Mouse (Mus musculus) midbrain, embryonic 14.5 days (tissue): ENCODE data around the gene Bhlhe23. TPM values are rescaled to one million over a fixed set of nuclear protein-coding genes. Genes with fewer than 3 reads are reported as not detected.

Source experiments
- ATAC-seq: fragments of 200-750 bp; cut with Nextera tagmentation; 2 replicates; pipeline ENCODE4 v1.8.0; 2017; ENCODE audit warnings: moderate number of reproducible peaks, moderate library complexity; ENCODE audit not compliant: low FRiP score, low TSS enrichment
- DNase-seq: peaks from one replicate; pipeline ENCODE4 v3.0.0-alpha.2; 2015
- H3K27ac ChIP-seq: fragments of 300-500 bp; sonication (generic); replicated peaks from 2 replicates; pipeline ENCODE4 v1.5.1; 2014; ENCODE audit warnings: mild to moderate bottlenecking, low read depth, low read length, moderate library complexity
- H3K27me3 ChIP-seq: fragments of 300-500 bp; sonication (generic); 2 replicates; pipeline ENCODE4 v1.6.1; 2014; ENCODE audit warnings: low read length, control low read depth, mixed read lengths; ENCODE audit not compliant: control insufficient read depth, insufficient read depth
- H3K36me3 ChIP-seq: fragments of 300-500 bp; sonication (generic); 2 replicates; pipeline ENCODE4 v1.6.1; 2014; ENCODE audit warnings: low read length, control low read depth; ENCODE audit not compliant: control insufficient read depth, insufficient read depth
- H3K4me1 ChIP-seq: fragments of 300-500 bp; sonication (generic); 2 replicates; pipeline ENCODE4 v1.6.1; 2014; ENCODE audit warnings: mild to moderate bottlenecking, antibody characterized with exemption, low read length, control low read depth; ENCODE audit not compliant: control insufficient read depth, insufficient read depth
- H3K4me2 ChIP-seq: fragments of 300-500 bp; sonication (generic); 2 replicates; pipeline ENCODE4 v1.6.1; 2014; ENCODE audit warnings: mild to moderate bottlenecking, low read length, moderate library complexity
- H3K4me3 ChIP-seq: fragments of 300-500 bp; sonication (generic); replicated peaks from 2 replicates; pipeline ENCODE4 v1.5.1; 2014; ENCODE audit warnings: low read depth, low read length
- H3K9ac ChIP-seq: fragments of 300-500 bp; sonication (generic); replicated peaks from 2 replicates; pipeline ENCODE4 v1.6.1; 2014; ENCODE audit warnings: mild to moderate bottlenecking, low read length, moderate library complexity
- H3K9me3 ChIP-seq: fragments of 300-500 bp; sonication (generic); 2 replicates; pipeline ENCODE4 v1.6.1; 2016; ENCODE audit warnings: low read length, control low read depth, mixed read lengths; ENCODE audit not compliant: control insufficient read depth
- WGBS: fragments of 180-500 bp; shearing (Covaris S2); extraction: QIAGEN DNeasy Blood & Tissue Kit; methylation state at CpG from one replicate; pipeline ENCODE4 v1.1.7; 2014; 5-methylcytosine and 5-hydroxymethylcytosine counted together
- polyA plus RNA-seq: library from polyadenylated mRNA; unstranded; fragments of >200 nt; fragmentation: Nextera tagmentation; extraction: Ambion mirVana; gene quantifications from 2 replicates; pipeline ENCODE4 v1.2.1, GENCODE M21; 2014

The Bhlhe23 gene
- polyA plus RNA-seq, 1 experiment from 2014 or later = 20.1 TPM

DNA sequence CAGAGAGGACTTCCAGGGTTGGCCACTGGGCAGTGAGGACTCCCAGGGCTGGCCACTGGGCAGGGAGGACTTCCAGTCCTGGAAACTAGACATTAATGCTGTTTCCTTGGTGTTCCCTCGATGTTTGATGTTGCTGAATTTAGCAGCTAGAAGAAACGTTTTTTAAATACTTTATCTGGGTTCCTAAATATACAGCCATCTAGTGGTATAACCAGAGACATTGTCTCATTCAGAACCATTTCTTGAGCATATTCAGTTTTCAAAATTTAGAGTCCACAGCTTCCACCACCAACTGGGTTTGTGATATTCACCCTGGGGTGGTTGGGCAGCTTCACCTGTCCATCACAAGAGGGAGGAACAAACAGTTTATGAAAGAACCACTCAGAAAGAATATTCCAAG lies 34.3 kb upstream of the Bhlhe23 start:
- no peak overlapping the region for H3K4me3 ChIP-seq
- no peaks in the 10 kb centered on the region; the same call in 1 of the 2 replicates for H3K4me1 ChIP-seq
- H3K27me3 ChIP-seq = no peaks in the 10 kb centered on the region
- no peak overlapping the region for H3K27ac ChIP-seq
- no peak overlapping the region for H3K4me2 ChIP-seq
- H3K9ac ChIP-seq = no peak overlapping the region
- H3K36me3 ChIP-seq = no peaks in the 10 kb centered on the region
- DNase-seq = no peak
- no peak for ATAC-seq
- 69% methylated on average over 2 of the region's 2 CpGs for WGBS
- no peaks in the 10 kb centered on the region for H3K9me3 ChIP-seq

DNA sequence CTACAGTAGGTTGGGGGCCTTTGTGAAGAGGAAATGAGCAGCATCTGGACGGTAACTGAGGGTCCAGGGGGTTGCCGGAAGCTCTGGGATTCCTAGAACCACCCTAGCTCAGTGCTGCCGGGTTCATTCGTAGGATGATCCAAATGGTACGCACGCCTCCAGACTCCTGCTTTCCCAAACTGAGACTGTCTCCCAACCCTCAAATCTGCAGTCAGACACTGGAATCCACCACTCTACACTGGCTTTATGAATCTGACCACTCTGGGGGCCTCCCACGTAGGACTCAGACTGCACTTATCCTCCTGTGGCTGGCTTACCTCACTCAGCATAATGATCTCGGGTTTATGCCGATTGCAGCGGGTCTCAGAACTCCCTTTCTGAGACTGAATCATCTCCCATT lies 32.8 kb upstream of the Bhlhe23 start:
- H3K27ac ChIP-seq = no peak overlapping the region
- no peaks in the 10 kb centered on the region for H3K36me3 ChIP-seq
- H3K4me1 ChIP-seq = no peaks in the 10 kb centered on the region; the same call in 1 of the 2 replicates
- no peak overlapping the region for H3K4me3 ChIP-seq
- no peak overlapping the region for H3K4me2 ChIP-seq
- H3K27me3 ChIP-seq = no peaks in the 10 kb centered on the region
- no peaks in the 10 kb centered on the region for H3K9me3 ChIP-seq
- WGBS = 72% methylated on average over 10 of the region's 10 CpGs
- ATAC-seq (no peak), DNase-seq (no peak)
- H3K9ac ChIP-seq = no peak overlapping the region

- peak; percentile 82 for DNase-seq
- Histone ChIP-seq H3K27ac (no peak overlapping the region), H3K36me3 (no peaks in the 10 kb centered on the region), H3K9me3 (no peaks in the 10 kb centered on the region), H3K4me1 (no peaks in the 10 kb centered on the region; the same call in 1 of the 2 replicates), H3K4me2 (no peak overlapping the region), H3K27me3 (no peaks in the 10 kb centered on the region), H3K9ac (no peak overlapping the region), H3K4me3 (no peak overlapping the region)
- peak; percentile 50; the same call in 1 of the 2 replicates for ATAC-seq
- 38% methylated on average over 1 of the region's 1 CpGs for WGBS
Observed at GRCm38 (mm10) chr2:180805966-180806365, 29.3 kb upstream of the Bhlhe23 start.

- H3K4me1 ChIP-seq = no peaks in the 10 kb centered on the region
- H3K9ac ChIP-seq = no peak overlapping the region
- H3K27ac ChIP-seq = no peak overlapping the region
- H3K4me3 ChIP-seq = no peak overlapping the region
- no peaks in the 10 kb centered on the region for H3K9me3 ChIP-seq
- ATAC-seq (no peak), DNase-seq (peak; percentile 28)
- no peaks in the 10 kb centered on the region for H3K36me3 ChIP-seq
- WGBS = 62% methylated on average over 4 of the region's 4 CpGs
- no peaks in the 10 kb centered on the region for H3K27me3 ChIP-seq
- H3K4me2 ChIP-seq = no peak overlapping the region
Observed at GRCm38 (mm10) chr2:180796008-180796407, 19.3 kb upstream of the Bhlhe23 start.

DNA sequence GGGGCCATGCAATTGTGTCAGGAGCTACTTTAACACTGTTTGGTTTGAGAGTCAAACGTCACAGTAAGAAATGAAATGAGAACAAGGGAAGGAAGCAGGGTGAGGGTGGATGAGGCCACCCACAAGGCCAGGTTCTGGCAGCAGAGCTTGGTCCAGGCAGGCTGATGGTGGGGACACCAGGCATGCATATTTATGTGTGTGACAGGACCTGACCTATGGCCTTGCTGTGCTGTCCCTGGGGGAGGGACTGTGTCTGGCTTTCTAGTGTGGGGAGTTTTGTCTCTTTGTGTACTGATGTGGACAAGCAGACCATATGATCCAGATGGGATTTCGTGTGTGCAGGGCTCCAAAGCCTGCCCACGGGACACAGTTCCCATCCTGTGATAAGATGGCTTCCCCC lies 18.9 kb upstream of the Bhlhe23 start:
- 42% methylated on average over 3 of the region's 3 CpGs for WGBS
- Histone ChIP-seq H3K4me1 (no peaks in the 10 kb centered on the region), H3K9ac (no peak overlapping the region), H3K9me3 (no peaks in the 10 kb centered on the region), H3K36me3 (no peaks in the 10 kb centered on the region), H3K27me3 (no peaks in the 10 kb centered on the region), H3K27ac (no peak overlapping the region), H3K4me3 (no peak overlapping the region), H3K4me2 (no peak overlapping the region)
- no peak for DNase-seq
- ATAC-seq = no peak

DNA sequence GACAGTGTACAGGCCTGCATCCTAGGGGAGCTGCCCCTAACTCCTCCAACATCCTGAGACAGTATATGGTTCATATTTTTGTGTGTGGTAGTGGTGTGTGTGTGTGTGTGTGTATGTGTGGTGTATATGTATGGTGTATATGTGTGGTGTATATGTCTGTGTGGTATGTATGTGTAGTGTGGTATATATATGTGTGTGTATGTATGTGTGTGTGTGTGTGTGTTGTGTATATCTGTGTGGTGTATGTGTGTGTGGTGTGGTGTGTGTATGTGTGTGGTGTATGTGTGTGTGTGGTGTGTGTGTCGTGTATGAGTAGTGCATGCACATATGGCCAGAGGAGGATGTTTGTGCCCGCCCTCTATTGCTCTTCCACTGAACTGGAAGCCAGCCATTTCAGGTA lies 17.7 kb upstream of the Bhlhe23 start:
- no peak overlapping the region for H3K4me2 ChIP-seq
- peaks cover 3% of the 10 kb centered on the region; the same call in 1 of the 2 replicates for H3K4me1 ChIP-seq
- H3K27me3 ChIP-seq = no peaks in the 10 kb centered on the region
- no peak for DNase-seq
- no peak for ATAC-seq
- no peak overlapping the region for H3K4me3 ChIP-seq
- no peak overlapping the region for H3K9ac ChIP-seq
- H3K27ac ChIP-seq = no peak overlapping the region
- H3K36me3 ChIP-seq = no peaks in the 10 kb centered on the region
- 82% methylated on average over 2 of the region's 2 CpGs for WGBS
- H3K9me3 ChIP-seq = no peaks in the 10 kb centered on the region

DNA sequence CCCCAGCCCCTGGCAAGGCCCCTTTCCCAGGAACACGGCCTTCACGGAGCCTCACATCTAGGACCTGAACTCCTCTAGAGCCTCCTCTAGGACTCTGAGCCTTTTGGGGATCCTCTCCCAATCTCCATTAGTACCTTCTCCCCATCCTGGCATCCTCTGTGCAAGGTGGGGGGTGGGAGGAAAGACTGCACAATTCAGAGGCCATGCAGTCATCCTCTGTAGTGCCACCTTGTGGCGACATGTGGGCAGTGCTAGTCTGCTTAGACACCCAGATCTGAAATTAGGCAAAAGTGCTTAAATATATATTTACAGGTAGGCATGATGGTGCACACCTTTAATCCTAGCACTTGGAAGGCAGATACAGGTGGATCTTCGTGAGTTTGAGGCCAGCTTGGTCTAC lies 15.0 kb upstream of the Bhlhe23 start:
- Histone ChIP-seq H3K27ac (no peak overlapping the region), H3K9me3 (no peaks in the 10 kb centered on the region), H3K27me3 (no peaks in the 10 kb centered on the region), H3K4me2 (no peak overlapping the region), H3K9ac (no peak overlapping the region), H3K4me1 (peaks cover 14% of the 10 kb centered on the region; the same call in 1 of the 2 replicates), H3K36me3 (no peaks in the 10 kb centered on the region), H3K4me3 (no peak overlapping the region)
- DNase-seq (peak; percentile 82), ATAC-seq (0 out of 2 replicates have a peak, but pooled peaks have one; percentile 40)
- WGBS = 41% methylated on average over 4 of the region's 4 CpGs

GRCm38 (mm10) chr2:180788843-180789242 lies 12.1 kb upstream of the Bhlhe23 start:
- Histone ChIP-seq H3K9ac (0 out of 2 replicates have a peak overlapping the region, but pooled peaks have one; percentile 23), H3K27ac (no peak overlapping the region)

DNA sequence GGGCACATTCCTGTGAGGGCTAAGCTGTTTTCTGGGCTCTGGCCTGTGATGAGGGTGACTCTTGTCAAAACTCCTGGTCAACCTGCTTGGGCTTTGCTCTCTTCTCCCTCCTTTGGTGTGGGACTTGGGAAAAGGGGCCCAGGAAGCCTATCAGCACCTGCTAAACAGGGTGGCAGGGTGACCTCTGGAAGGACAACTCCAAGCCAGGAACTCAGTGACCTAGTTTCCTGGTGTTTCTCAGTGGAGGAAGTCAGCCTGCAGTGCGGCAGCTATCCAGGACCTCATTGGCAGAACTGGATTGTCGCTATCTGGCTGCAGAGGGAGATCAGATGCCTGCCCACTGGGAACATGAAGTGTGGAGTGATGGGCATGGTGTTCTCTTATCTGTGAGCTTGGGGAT lies 11.7 kb upstream of the Bhlhe23 start:
- H3K4me1 ChIP-seq = peaks cover 14% of the 10 kb centered on the region; the same call in 1 of the 2 replicates
- no peaks in the 10 kb centered on the region for H3K27me3 ChIP-seq
- H3K27ac ChIP-seq = no peak overlapping the region
- no peak overlapping the region for H3K4me3 ChIP-seq
- no peak overlapping the region for H3K9ac ChIP-seq
- no peaks in the 10 kb centered on the region for H3K36me3 ChIP-seq
- ATAC-seq = no peak
- no peaks in the 10 kb centered on the region for H3K9me3 ChIP-seq
- WGBS = 29% methylated on average over 2 of the region's 2 CpGs
- no peak for DNase-seq
- peak overlapping the region; percentile 33 for H3K4me2 ChIP-seq

More at GRCm38 (mm10) chr2:180788843-180789242, 12.1 kb upstream of the Bhlhe23 start:
- H3K4me2 ChIP-seq = peak overlapping the region; percentile 33
- no peak for ATAC-seq
- WGBS = 7% methylated on average over 7 of the region's 7 CpGs
- H3K36me3 ChIP-seq = no peaks in the 10 kb centered on the region
- peaks cover 14% of the 10 kb centered on the region; the same call in 1 of the 2 replicates for H3K4me1 ChIP-seq
- H3K4me3 ChIP-seq = no peak overlapping the region
- no peaks in the 10 kb centered on the region for H3K27me3 ChIP-seq
- no peaks in the 10 kb centered on the region for H3K9me3 ChIP-seq
- peak; percentile 66 for DNase-seq
